Mouse (Mus musculus): ENCODE measurements around the gene Il6st. TPM values are rescaled to one million over a fixed set of nuclear protein-coding genes. Genes with fewer than 3 reads are reported as not detected.

Il6st gene
- polyA plus RNA-seq, 1 experiment, result 65.3 TPM

- Histone ChIP-seq H3K4me1 (ENCODE audit: control insufficient read depth, insufficient read depth, low read length) (no peaks in the 10 kb centered on the region), H3K27ac (ENCODE audit: insufficient read depth, low read depth, low read length) (no peak overlapping the region), H3K4me3 (ENCODE audit: insufficient read depth, low read length) (no peak overlapping the region)
- TF ChIP-seq POLR2A (IDR thresholded peaks at IDR 0.05; ENCODE audit: borderline replicate concordance, low read depth, low read length), result no peak
- no peak for TF ChIP-seq CTCF (IDR thresholded peaks at IDR 0.05; ENCODE audit: low read depth, low read length)
Measured at GRCm38 (mm10) chr13:112479032-112479431, 15.2 kb downstream of the Il6st start.

- TF ChIP-seq POLR2A (IDR thresholded peaks at IDR 0.05; ENCODE audit: borderline replicate concordance, low read depth, low read length) (no peak), CTCF (IDR thresholded peaks at IDR 0.05; ENCODE audit: low read depth, low read length) (no peak)
- no peaks in the 10 kb centered on the region for H3K4me1 ChIP-seq (ENCODE audit: control insufficient read depth, insufficient read depth, low read length)
- no peak overlapping the region for H3K4me3 ChIP-seq (ENCODE audit: insufficient read depth, low read length)
- H3K27ac ChIP-seq (ENCODE audit: insufficient read depth, low read depth, low read length), result no peak overlapping the region
Measured at GRCm38 (mm10) chr13:112479926-112480325, 16.1 kb downstream of the Il6st start.

- no peak for TF ChIP-seq CTCF (IDR thresholded peaks at IDR 0.05; ENCODE audit: low read depth, low read length)
- TF ChIP-seq POLR2A (IDR thresholded peaks at IDR 0.05; ENCODE audit: borderline replicate concordance, low read depth, low read length), result no peak
- Histone ChIP-seq H3K27ac (ENCODE audit: insufficient read depth, low read depth, low read length) (no peak overlapping the region), H3K4me1 (ENCODE audit: control insufficient read depth, insufficient read depth, low read length) (no peaks in the 10 kb centered on the region), H3K4me3 (ENCODE audit: insufficient read depth, low read length) (no peak overlapping the region)
Measured at GRCm38 (mm10) chr13:112482525-112482924, 18.7 kb downstream of the Il6st start.

GRCm38 (mm10) chr13:112483015-112483414, 19.1 kb downstream of the Il6st start:
- Histone ChIP-seq H3K4me1 (ENCODE audit: control insufficient read depth, insufficient read depth, low read length) (no peaks in the 10 kb centered on the region), H3K27ac (ENCODE audit: insufficient read depth, low read depth, low read length) (no peak overlapping the region), H3K4me3 (ENCODE audit: insufficient read depth, low read length) (no peak overlapping the region)
- TF ChIP-seq POLR2A (IDR thresholded peaks at IDR 0.05; ENCODE audit: borderline replicate concordance, low read depth, low read length), result no peak
- no peak for TF ChIP-seq CTCF (IDR thresholded peaks at IDR 0.05; ENCODE audit: low read depth, low read length)

- Histone ChIP-seq H3K27ac (ENCODE audit: insufficient read depth, low read depth, low read length) (no peak overlapping the region), H3K4me1 (ENCODE audit: control insufficient read depth, insufficient read depth, low read length) (no peaks in the 10 kb centered on the region), H3K4me3 (ENCODE audit: insufficient read depth, low read length) (no peak overlapping the region)
- TF ChIP-seq CTCF (IDR thresholded peaks at IDR 0.05; ENCODE audit: low read depth, low read length) (no peak), POLR2A (IDR thresholded peaks at IDR 0.05; ENCODE audit: borderline replicate concordance, low read depth, low read length) (no peak)
Measured at GRCm38 (mm10) chr13:112486236-112486635, 22.4 kb downstream of the Il6st start.

- TF ChIP-seq POLR2A (IDR thresholded peaks at IDR 0.05; ENCODE audit: borderline replicate concordance, low read depth, low read length) (no peak), CTCF (IDR thresholded peaks at IDR 0.05; ENCODE audit: low read depth, low read length) (no peak)
- Histone ChIP-seq H3K27ac (ENCODE audit: insufficient read depth, low read depth, low read length) (no peak overlapping the region), H3K4me1 (ENCODE audit: control insufficient read depth, insufficient read depth, low read length) (no peaks in the 10 kb centered on the region), H3K4me3 (ENCODE audit: insufficient read depth, low read length) (no peak overlapping the region)
Measured at GRCm38 (mm10) chr13:112486676-112487075, 22.8 kb downstream of the Il6st start.

GRCm38 (mm10) chr13:112490036-112490435, 26.2 kb downstream of the Il6st start:
- Histone ChIP-seq H3K4me3 (ENCODE audit: insufficient read depth, low read length) (no peak overlapping the region), H3K4me1 (ENCODE audit: control insufficient read depth, insufficient read depth, low read length) (no peaks in the 10 kb centered on the region), H3K27ac (ENCODE audit: insufficient read depth, low read depth, low read length) (no peak overlapping the region)
- TF ChIP-seq POLR2A (IDR thresholded peaks at IDR 0.05; ENCODE audit: borderline replicate concordance, low read depth, low read length), result no peak
- no peak for TF ChIP-seq CTCF (IDR thresholded peaks at IDR 0.05; ENCODE audit: low read depth, low read length)

GRCm38 (mm10) chr13:112491636-112492284, 27.9 kb downstream of the Il6st start:
- H3K4me3 ChIP-seq (ENCODE audit: insufficient read depth, low read length), result no peak overlapping the region
- TF ChIP-seq CTCF (IDR thresholded peaks at IDR 0.05; ENCODE audit: low read depth, low read length) (no peak), POLR2A (IDR thresholded peaks at IDR 0.05; ENCODE audit: borderline replicate concordance, low read depth, low read length) (no peak)
- no peaks in the 10 kb centered on the region for H3K4me1 ChIP-seq (ENCODE audit: control insufficient read depth, insufficient read depth, low read length)
- no peak overlapping the region for H3K27ac ChIP-seq (ENCODE audit: insufficient read depth, low read depth, low read length)

- no peak for TF ChIP-seq POLR2A (IDR thresholded peaks at IDR 0.05; ENCODE audit: borderline replicate concordance, low read depth, low read length)
- no peak for TF ChIP-seq CTCF (IDR thresholded peaks at IDR 0.05; ENCODE audit: low read depth, low read length)
- no peak overlapping the region for H3K27ac ChIP-seq (ENCODE audit: insufficient read depth, low read depth, low read length)
- H3K4me3 ChIP-seq (ENCODE audit: insufficient read depth, low read length), result no peak overlapping the region
- H3K4me1 ChIP-seq (ENCODE audit: control insufficient read depth, insufficient read depth, low read length), result no peaks in the 10 kb centered on the region
Measured at GRCm38 (mm10) chr13:112492285-112492678, 28.4 kb downstream of the Il6st start.

GRCm38 (mm10) chr13:112494590-112494989, 30.7 kb downstream of the Il6st start:
- Histone ChIP-seq H3K4me1 (ENCODE audit: control insufficient read depth, insufficient read depth, low read length) (no peaks in the 10 kb centered on the region), H3K27ac (ENCODE audit: insufficient read depth, low read depth, low read length) (no peak overlapping the region), H3K4me3 (ENCODE audit: insufficient read depth, low read length) (no peak overlapping the region)
- TF ChIP-seq POLR2A (IDR thresholded peaks at IDR 0.05; ENCODE audit: borderline replicate concordance, low read depth, low read length) (no peak), CTCF (IDR thresholded peaks at IDR 0.05; ENCODE audit: low read depth, low read length) (no peak)

Data from bone marrow macrophage, adult 2 months (primary cell).